Mouse (Mus musculus): ENCODE measurements around the gene Clint1. TPM values are rescaled to one million over a fixed set of nuclear protein-coding genes. Genes with fewer than 3 reads are reported as not detected.

The Clint1 gene
- 180 TPM for polyA plus RNA-seq (2014; fragmentation: Illumina TruSeq; extraction: RNeasy Lipid Tissue Mini Kit (QIAGEN cat#74804); ENCODE audit: low replicate concordance)

GRCm38 (mm10) chr11:45851516-45852123 lies at the start of gene Clint1:
Clint1 (plus strand) TSS chr11:45852051.

GRCm38 (mm10) chr11:45944643-45945156 lies 92.8 kb downstream of the Clint1 start, which contains the start of gene Lsm11:
Lsm11 (minus strand) TSS chr11:45944935.

GRCm38 (mm10) chr11:45955127-45955627 lies 103.3 kb downstream of the Clint1 start, which contains the start of gene Thg1l:
Thg1l (minus strand) TSS chr11:45955494.

Other genes starting within 250 kb of the Clint1 start
- gene Lsm11, start 92.9 kb downstream of the Clint1 start, polyA plus RNA-seq (2014; fragmentation: Illumina TruSeq; extraction: RNeasy Lipid Tissue Mini Kit (QIAGEN cat#74804); ENCODE audit: low replicate concordance) = 1.4 TPM
- gene Thg1l, start 103.4 kb downstream of the Clint1 start, polyA plus RNA-seq (2014; fragmentation: Illumina TruSeq; extraction: RNeasy Lipid Tissue Mini Kit (QIAGEN cat#74804); ENCODE audit: low replicate concordance) = 3.7 TPM
- not detected for gene Sox30, start 128.3 kb downstream of the Clint1 start, polyA plus RNA-seq (2014; fragmentation: Illumina TruSeq; extraction: RNeasy Lipid Tissue Mini Kit (QIAGEN cat#74804); ENCODE audit: low replicate concordance)
- gene Gm12166, start 200.3 kb downstream of the Clint1 start, polyA plus RNA-seq (2014; fragmentation: Illumina TruSeq; extraction: RNeasy Lipid Tissue Mini Kit (QIAGEN cat#74804); ENCODE audit: low replicate concordance) = 1.4 TPM
- gene Adam19, start 203.9 kb downstream of the Clint1 start, polyA plus RNA-seq (2014; fragmentation: Illumina TruSeq; extraction: RNeasy Lipid Tissue Mini Kit (QIAGEN cat#74804); ENCODE audit: low replicate concordance) = 6.7 TPM